8 mouse cellular contexts compared by ENCODE assay signal in the genomic region with DNA sequence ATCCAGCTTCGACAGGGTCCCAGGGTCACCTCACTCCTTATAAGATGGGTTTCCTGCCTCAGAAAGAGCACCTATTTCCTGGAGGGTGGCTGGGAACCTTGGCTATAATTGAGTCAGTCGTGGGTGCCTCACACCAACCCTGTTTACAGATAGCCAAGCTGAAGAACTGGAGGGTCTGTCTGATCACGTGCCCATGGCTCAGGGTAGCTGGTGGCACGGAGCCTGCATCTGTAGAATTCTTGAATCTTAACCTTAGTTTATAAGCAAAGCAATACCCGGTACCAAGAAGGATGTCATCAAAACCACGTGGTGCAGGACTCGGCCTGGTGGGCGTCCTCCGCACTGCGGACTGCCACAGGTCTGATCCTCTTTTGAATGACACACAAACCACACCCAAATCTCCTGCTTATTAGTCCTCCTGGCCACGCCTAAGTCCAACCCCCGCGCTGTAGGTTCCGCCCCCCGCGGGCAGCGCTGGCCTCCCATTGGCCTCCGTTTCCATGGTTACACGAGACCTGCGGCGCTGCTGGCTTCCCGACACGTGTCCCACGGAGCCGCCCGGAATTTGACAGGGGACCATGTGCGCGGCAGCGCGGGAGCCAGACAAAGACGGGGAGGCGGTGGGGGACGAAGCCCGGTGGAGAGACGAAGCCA. TPM values are rescaled to one million over a fixed set of nuclear protein-coding genes. Genes with fewer than 3 reads are reported as not detected.
DNase-seq lines count a peak whose midpoint lies in the region; ATAC-seq and TF ChIP-seq lines count a peak whose summit lies in the region.

No protein-coding gene starts in this region.

- peaks cover 10% of the 10 kb centered on the region for H3K27me3 ChIP-seq in E14TG2a.4 (ENCODE audit: insufficient read depth, low read length)
- no peaks in the 10 kb centered on the region for H3K27me3 ChIP-seq in forebrain, embryonic 15.5 days
- H3K27me3 ChIP-seq in liver, embryonic 15.5 days, result peaks cover 6% of the 10 kb centered on the region; the same call in 1 of the 2 replicates
- H3K27me3 ChIP-seq in neural tube, embryonic 11.5 days (ENCODE audit: control insufficient read depth, insufficient read depth, low read length), result no peaks in the 10 kb centered on the region
- no peaks in the 10 kb centered on the region for H3K27me3 ChIP-seq in stomach, embryonic 15.5 days (replicated peaks)

- 0 out of 2 replicates have a peak overlapping the region, but pooled peaks have one; percentile 5 for H3K9ac ChIP-seq in forebrain, embryonic 15.5 days (replicated peaks)
- H3K9ac ChIP-seq in liver, embryonic 15.5 days, result no peak overlapping the region
- peak overlapping the region; percentile 40 for H3K9ac ChIP-seq in neural tube, embryonic 11.5 days (ENCODE audit: low read length)
- H3K9ac ChIP-seq in stomach, embryonic 15.5 days, result no peak overlapping the region

- 2% methylated on average over 35 of the region's 35 CpGs for WGBS in forebrain, embryonic 15.5 days
- 2% methylated on average over 35 of the region's 35 CpGs for WGBS in liver, embryonic 15.5 days (ENCODE audit: insufficient replicate concordance)
- 3% methylated on average over 35 of the region's 35 CpGs for WGBS in neural tube, embryonic 11.5 days
- 2% methylated on average over 35 of the region's 35 CpGs for WGBS in stomach, embryonic 15.5 days

- H3K4me1 ChIP-seq in E14TG2a.4 (replicated peaks; ENCODE audit: low read depth, low read length), result peaks cover 73% of the 10 kb centered on the region
- H3K4me1 ChIP-seq in forebrain, embryonic 15.5 days, result peaks cover 34% of the 10 kb centered on the region
- H3K4me1 ChIP-seq in liver, embryonic 15.5 days (replicated peaks), result peaks cover 11% of the 10 kb centered on the region
- peaks cover 9% of the 10 kb centered on the region for H3K4me1 ChIP-seq in neural tube, embryonic 11.5 days (ENCODE audit: control insufficient read depth, insufficient read depth, low read length)
- peaks cover 37% of the 10 kb centered on the region for H3K4me1 ChIP-seq in stomach, embryonic 15.5 days

- no peaks in the 10 kb centered on the region for H3K36me3 ChIP-seq in E14TG2a.4 (ENCODE audit: insufficient read depth, low read length)
- H3K36me3 ChIP-seq in forebrain, embryonic 15.5 days, result no peaks in the 10 kb centered on the region
- no peaks in the 10 kb centered on the region for H3K36me3 ChIP-seq in liver, embryonic 15.5 days (replicated peaks)
- H3K36me3 ChIP-seq in neural tube, embryonic 11.5 days (ENCODE audit: control insufficient read depth, insufficient read depth, low read length), result no peaks in the 10 kb centered on the region
- H3K36me3 ChIP-seq in stomach, embryonic 15.5 days, result no peaks in the 10 kb centered on the region

- ATAC-seq in forebrain, embryonic 15.5 days (replicated peaks), result peak; percentile 93
- peak; percentile 75 for ATAC-seq in liver, embryonic 15.5 days (ENCODE audit: insufficient read depth)
- ATAC-seq in neural tube, embryonic 11.5 days (ENCODE audit: insufficient read depth, low FRiP score, low TSS enrichment), result peak; percentile 85
- ATAC-seq in stomach, embryonic 15.5 days (ENCODE audit: insufficient read depth, low FRiP score, low read depth), result peak; percentile 80

- peak overlapping the region; percentile 57 for H3K4me3 ChIP-seq in E14TG2a.4 (replicated peaks; ENCODE audit: low read length)
- peak overlapping the region; percentile 19 for H3K4me3 ChIP-seq in forebrain, embryonic 15.5 days
- H3K4me3 ChIP-seq in liver, embryonic 15.5 days (replicated peaks), result peak overlapping the region; percentile 23; the same call in 1 of the 2 replicates
- no peak overlapping the region for H3K4me3 ChIP-seq in neural tube, embryonic 11.5 days (ENCODE audit: low read depth, low read length)
- peak overlapping the region; percentile 28 for H3K4me3 ChIP-seq in stomach, embryonic 15.5 days (replicated peaks)

- peak; percentile 90 for DNase-seq in cerebellum, adult 11-12 months
- peak; percentile 84 to 88 for DNase-seq in heart, postnatal 14 days
- DNase-seq in kidney, postnatal 4 days, result peak; percentile 92 to 95
- peak; percentile 96 for DNase-seq in neural tube, embryonic 11.5 days (ENCODE audit: low spot score)

- H3K27ac ChIP-seq in forebrain, embryonic 15.5 days (replicated peaks), result peak overlapping the region; percentile 76
- no peak overlapping the region for H3K27ac ChIP-seq in liver, embryonic 15.5 days (replicated peaks)
- H3K27ac ChIP-seq in neural tube, embryonic 11.5 days (ENCODE audit: low read depth, low read length), result no peak overlapping the region
- H3K27ac ChIP-seq in stomach, embryonic 15.5 days, result no peak overlapping the region

- TF ChIP-seq CTCF in E14TG2a.4 (conservative IDR thresholded peaks at IDR 0.05; ENCODE audit: low read length), result no peak

- peak overlapping the region; percentile 44 for H3K4me2 ChIP-seq in forebrain, embryonic 15.5 days (replicated peaks)
- peak overlapping the region; percentile 58 for H3K4me2 ChIP-seq in liver, embryonic 15.5 days
- H3K4me2 ChIP-seq in neural tube, embryonic 11.5 days (ENCODE audit: low read depth), result peak overlapping the region; percentile 30
- H3K4me2 ChIP-seq in stomach, embryonic 15.5 days, result peak overlapping the region; percentile 76

- peaks cover 4% of the 10 kb centered on the region; the same call in 1 of the 2 replicates for H3K9me3 ChIP-seq in E14TG2a.4 (ENCODE audit: low read length)
- H3K9me3 ChIP-seq in forebrain, embryonic 15.5 days, result no peaks in the 10 kb centered on the region
- no peaks in the 10 kb centered on the region for H3K9me3 ChIP-seq in liver, embryonic 15.5 days (replicated peaks)
- no peaks in the 10 kb centered on the region for H3K9me3 ChIP-seq in neural tube, embryonic 11.5 days (ENCODE audit: control insufficient read depth, low read length)
- no peaks in the 10 kb centered on the region for H3K9me3 ChIP-seq in stomach, embryonic 15.5 days

- intact Hi-C loops in heart, postnatal 14 days (cut with DNase I), result loop anchor here (10.0 kb wide), 1 partner anchor 70 kb away; a partner anchor contains a TSS

RNA-seq across cellular contexts. Expression of a gene that starts 49.9 kb away (rescaled TPM):
- 0.63 and 1.4 TPM in 2 replicates for polyA plus RNA-seq in forebrain, embryonic 15.5 days (2015; fragmentation: Nextera tagmentation; extraction: Ambion mirVana)
- 1 to 10 TPM; 1.8 to 3.9 TPM for total RNA-seq in heart, postnatal 14 days (2021)
- not detected in 2 replicates for polyA plus RNA-seq in liver, embryonic 15.5 days (2015; fragmentation: Nextera tagmentation; extraction: Ambion mirVana)
- 0.48 TPM in 1 of 2 replicates, not detected in the other for polyA plus RNA-seq in neural tube, embryonic 11.5 days (2014; fragmentation: Nextera tagmentation; extraction: Ambion mirVana)
- 0.71 and 0.72 TPM in 2 replicates for polyA plus RNA-seq in stomach, embryonic 15.5 days (2015; fragmentation: Nextera tagmentation; extraction: Ambion mirVana)

Comparison
In these comparisons a context has a peak if more than half of its experiments do, and no peak if none do; other contexts are left out.
1. H3K9ac ChIP-seq: peak in forebrain, embryonic 15.5 days (single experiment) and neural tube, embryonic 11.5 days (single experiment); none in liver, embryonic 15.5 days (single experiment) and stomach, embryonic 15.5 days (single experiment).
2. Peak in every context shown above with its lines, with median percentiles within 50 percentile points of each other: DNase-seq, ATAC-seq and H3K4me2 ChIP-seq.